Mouse (Mus musculus) limb, embryonic 14.5 days (tissue): ENCODE measurements around the gene Wfikkn2. TPM values are rescaled to one million over a fixed set of nuclear protein-coding genes. Genes with fewer than 3 reads are reported as not detected.

Source experiments
- ATAC-seq: fragments of 200-750 bp; cut with Nextera tagmentation; 2 replicates; pipeline ENCODE4 v1.8.0; 2017; ENCODE audit warnings: low read depth, moderate number of reproducible peaks, moderate TSS enrichment; ENCODE audit not compliant: low FRiP score
- DNase-seq: peaks from one replicate; pipeline ENCODE4 v3.0.0-alpha.2; 2015; ENCODE audit warnings: low spot score
- H3K27ac ChIP-seq: fragments of 300-500 bp; sonication (generic); replicated peaks from 2 replicates; pipeline ENCODE4 v1.5.1; 2014; ENCODE audit warnings: low read depth, mild to moderate bottlenecking, low read length, moderate library complexity, mixed read lengths
- H3K27me3 ChIP-seq: fragments of 300-500 bp; sonication (generic); 2 replicates; pipeline ENCODE4 v1.6.1; 2014; ENCODE audit warnings: low read length, mixed read lengths; ENCODE audit not compliant: control insufficient read depth, insufficient read depth
- H3K36me3 ChIP-seq: fragments of 300-500 bp; sonication (generic); 2 replicates; pipeline ENCODE4 v1.6.1; 2014; ENCODE audit warnings: mild to moderate bottlenecking, low read length, moderate library complexity, mixed read lengths; ENCODE audit not compliant: control insufficient read depth, insufficient read depth
- H3K4me1 ChIP-seq: fragments of 300-500 bp; sonication (generic); 2 replicates; pipeline ENCODE4 v1.6.1; 2014; ENCODE audit warnings: antibody characterized with exemption, low read length, mixed read lengths; ENCODE audit not compliant: control insufficient read depth, insufficient read depth
- H3K4me2 ChIP-seq: fragments of 300-500 bp; sonication (generic); replicated peaks from 2 replicates; pipeline ENCODE4 v1.6.1; 2014; ENCODE audit warnings: low read depth, mild to moderate bottlenecking, low read length, moderate library complexity; ENCODE audit not compliant: severe bottlenecking
- H3K4me3 ChIP-seq: fragments of 300-500 bp; sonication (generic); replicated peaks from 2 replicates; pipeline ENCODE4 v1.5.1; 2014; ENCODE audit warnings: low read length
- H3K9ac ChIP-seq: fragments of 300-500 bp; sonication (generic); 2 replicates; pipeline ENCODE4 v1.6.1; 2014; ENCODE audit warnings: mild to moderate bottlenecking, low read depth, low read length, moderate library complexity; ENCODE audit not compliant: severe bottlenecking
- H3K9me3 ChIP-seq: fragments of 300-500 bp; sonication (generic); 2 replicates; pipeline ENCODE4 v1.6.1; 2016; ENCODE audit warnings: low read length; ENCODE audit not compliant: control insufficient read depth
- POLR2A ChIP-seq: fragments of 200-500 bp; IDR thresholded peaks from 2 replicates; pipeline ENCODE4 v1.8.0; 2012; ENCODE audit warnings: inconsistent platforms, mild to moderate bottlenecking, moderate library complexity, borderline replicate concordance; ENCODE audit not compliant: insufficient read depth, insufficient read length; ENCODE audit errors: extremely low read depth
- WGBS: fragments of 180-500 bp; shearing (Covaris S2); extraction: QIAGEN DNeasy Blood & Tissue Kit; methylation state at CpG from one replicate; pipeline ENCODE4 v1.1.7; 2014; 5-methylcytosine and 5-hydroxymethylcytosine counted together
- polyA plus RNA-seq, 2 experiments: library from polyadenylated mRNA; depleted of rRNA in 1 of 2; stranded (reverse) in 1 of 2; unstranded in 1 of 2; fragments of >200 nt; fragmentation: Nextera tagmentation in 1 of 2; extraction: Ambion mirVana in 1 of 2; gene quantifications; 2 replicates each; pipeline versions ENCODE4 v1.2.1 to v1.2.3; 2012 to 2014

The Wfikkn2 gene
- polyA plus RNA-seq, 2 experiments = 9.7 to 19.9 TPM

- ATAC-seq = no peak
- DNase-seq = no peak
- Histone ChIP-seq H3K27me3 (no peaks in the 10 kb centered on the region), H3K4me1 (peaks cover 10% of the 10 kb centered on the region; the same call in 1 of the 2 replicates), H3K36me3 (no peaks in the 10 kb centered on the region), H3K9me3 (no peaks in the 10 kb centered on the region), H3K4me3 (no peak overlapping the region), H3K4me2 (no peak overlapping the region), H3K27ac (no peak overlapping the region), H3K9ac (no peak overlapping the region)
- WGBS = 95% methylated on average over 2 of the region's 2 CpGs
- no peak for TF ChIP-seq POLR2A
These were observed 29.9 kb upstream of the Wfikkn2 start for GRCm38 (mm10) chr11:94275686-94276085.

- WGBS = 72% methylated on average over 7 of the region's 7 CpGs
These were observed 29.4 kb upstream of the Wfikkn2 start for GRCm38 (mm10) chr11:94275226-94275625.

GRCm38 (mm10) chr11:94274206-94274867, 28.5 kb upstream of the Wfikkn2 start:
- no peak for ATAC-seq
- no peak overlapping the region for H3K9ac ChIP-seq
- H3K36me3 ChIP-seq = no peaks in the 10 kb centered on the region

More at GRCm38 (mm10) chr11:94275226-94275625, 29.4 kb upstream of the Wfikkn2 start:
- no peaks in the 10 kb centered on the region for H3K9me3 ChIP-seq
- peaks cover 8% of the 10 kb centered on the region; the same call in 1 of the 2 replicates for H3K4me1 ChIP-seq
- no peak for DNase-seq
- H3K27me3 ChIP-seq = no peaks in the 10 kb centered on the region
- no peak overlapping the region for H3K4me3 ChIP-seq
- no peak for TF ChIP-seq POLR2A
- ATAC-seq = no peak
- no peak overlapping the region for H3K27ac ChIP-seq
- no peaks in the 10 kb centered on the region for H3K36me3 ChIP-seq
- no peak overlapping the region for H3K4me2 ChIP-seq
- H3K9ac ChIP-seq = no peak overlapping the region

GRCm38 (mm10) chr11:94272960-94273927, 27.4 kb upstream of the Wfikkn2 start:
- no peak for ATAC-seq
- no peaks in the 10 kb centered on the region for H3K27me3 ChIP-seq
- DNase-seq = no peak
- TF ChIP-seq POLR2A = no peak
- peaks cover 4% of the 10 kb centered on the region; the same call in 1 of the 2 replicates for H3K4me1 ChIP-seq
- H3K27ac ChIP-seq = no peak overlapping the region
- H3K36me3 ChIP-seq = no peaks in the 10 kb centered on the region
- no peak overlapping the region for H3K9ac ChIP-seq
- no peaks in the 10 kb centered on the region for H3K9me3 ChIP-seq
- no peak overlapping the region for H3K4me3 ChIP-seq
- H3K4me2 ChIP-seq = no peak overlapping the region
- 86% methylated on average over 21 of the region's 21 CpGs for WGBS

More at GRCm38 (mm10) chr11:94274206-94274867, 28.5 kb upstream of the Wfikkn2 start:
- TF ChIP-seq POLR2A = no peak
- H3K4me1 ChIP-seq = peaks cover 4% of the 10 kb centered on the region; the same call in 1 of the 2 replicates
- 93% methylated on average over 10 of the region's 10 CpGs for WGBS
- no peak overlapping the region for H3K4me2 ChIP-seq
- H3K27me3 ChIP-seq = no peaks in the 10 kb centered on the region
- H3K4me3 ChIP-seq = no peak overlapping the region
- DNase-seq = no peak
- no peak overlapping the region for H3K27ac ChIP-seq
- no peaks in the 10 kb centered on the region for H3K9me3 ChIP-seq

GRCm38 (mm10) chr11:94271015-94271414, 25.2 kb upstream of the Wfikkn2 start:
- 93% methylated on average over 2 of the region's 2 CpGs for WGBS
- Histone ChIP-seq H3K4me2 (no peak overlapping the region), H3K27ac (no peak overlapping the region), H3K4me3 (no peak overlapping the region), H3K27me3 (no peaks in the 10 kb centered on the region), H3K4me1 (no peaks in the 10 kb centered on the region), H3K36me3 (no peaks in the 10 kb centered on the region), H3K9me3 (no peaks in the 10 kb centered on the region), H3K9ac (no peak overlapping the region)
- no peak for ATAC-seq
- no peak for DNase-seq
- no peak for TF ChIP-seq POLR2A
